In genomic region chr6:88113139-88113538, GRCm38 (mm10) we compare ENCODE assay signal across 7 mouse cellular contexts. TPM values are rescaled to one million over a fixed set of nuclear protein-coding genes. Genes with fewer than 3 reads are reported as not detected.
A peak's percentile ranks its signal among the peaks of the same experiment; 100 is the strongest.
DNase-seq lines count a peak whose midpoint lies in the region; ATAC-seq and TF ChIP-seq lines count a peak whose summit lies in the region.

No protein-coding gene starts in this region.

- H3K4me3 ChIP-seq in ES-E14 (ENCODE audit: insufficient read depth in 1 of 2, low read depth in 1 of 2, low read length in 2 of 2, poor library complexity in 1 of 2, severe bottlenecking in 1 of 2) = no peak overlapping the region
- H3K4me3 ChIP-seq in bone marrow macrophage, adult 2 months (ENCODE audit: insufficient read depth, low read length) = no peak overlapping the region
- H3K4me3 ChIP-seq in embryonic facial prominence, embryonic 15.5 days (replicated peaks) = no peak overlapping the region
- H3K4me3 ChIP-seq in layer of hippocampus, adult 2 months = no peak overlapping the region
- no peak overlapping the region for H3K4me3 ChIP-seq in lung, postnatal 0 days (ENCODE audit: low read depth, low read length)

- peaks cover 0 to 13% of the 10 kb centered on the region in 2 experiments; a peak in 1 of 4 replicates for H3K4me1 ChIP-seq in ES-E14 (ENCODE audit: control insufficient read depth in 2 of 2, insufficient read depth in 2 of 2, low read length in 2 of 2, poor library complexity in 1 of 2)
- peaks cover 21% of the 10 kb centered on the region for H3K4me1 ChIP-seq in bone marrow macrophage, adult 2 months (ENCODE audit: control insufficient read depth, insufficient read depth, low read length)
- H3K4me1 ChIP-seq in embryonic facial prominence, embryonic 15.5 days = peaks cover 32% of the 10 kb centered on the region
- H3K4me1 ChIP-seq in lung, postnatal 0 days (ENCODE audit: insufficient read depth, low read depth, low read length) = no peaks in the 10 kb centered on the region

- 27% methylated on average over 7 of the region's 7 CpGs for WGBS in embryonic facial prominence, embryonic 15.5 days
- WGBS in lung, postnatal 0 days = 25% methylated on average over 7 of the region's 7 CpGs

- TF ChIP-seq POLR2A in bone marrow macrophage, adult 2 months (IDR thresholded peaks at IDR 0.05; ENCODE audit: borderline replicate concordance, low read depth, low read length) = no peak

- no peaks in the 10 kb centered on the region for H3K27me3 ChIP-seq in embryonic facial prominence, embryonic 15.5 days
- H3K27me3 ChIP-seq in lung, postnatal 0 days (replicated peaks; ENCODE audit: insufficient read depth, low read length) = no peaks in the 10 kb centered on the region

- no peak overlapping the region for H3K27ac ChIP-seq in ES-E14 (ENCODE audit: insufficient read depth, low read depth, low read length, poor library complexity, severe bottlenecking)
- H3K27ac ChIP-seq in bone marrow macrophage, adult 2 months (ENCODE audit: insufficient read depth, low read depth, low read length) = no peak overlapping the region
- H3K27ac ChIP-seq in embryonic facial prominence, embryonic 15.5 days (replicated peaks) = 0 out of 2 replicates have a peak overlapping the region, but pooled peaks have one; percentile 76
- no peak overlapping the region for H3K27ac ChIP-seq in layer of hippocampus, adult 2 months
- no peak overlapping the region for H3K27ac ChIP-seq in lung, postnatal 0 days (ENCODE audit: low read length)

- in situ Hi-C loops in ES-E14 (cut with MboI; ENCODE audit: low sequenced_read_pairs in 2 of 2, unreplicated experiment in 2 of 2) = no loop called here

- H3K4me2 ChIP-seq in embryonic facial prominence, embryonic 15.5 days (replicated peaks) = no peak overlapping the region; the same call in 1 of the 2 replicates
- no peak overlapping the region for H3K4me2 ChIP-seq in lung, postnatal 0 days (replicated peaks; ENCODE audit: low read depth, low read length)

- intact Hi-C loops in heart, postnatal 36 days (cut with DNase I) = loop anchor here (1.0 to 5.0 kb wide), 3 partner anchors 129 to 389 kb away; no protein-coding TSS in a partner anchor

- peak; percentile 97 for TF ChIP-seq CTCF in bone marrow macrophage, adult 2 months (IDR thresholded peaks at IDR 0.05; ENCODE audit: low read depth, low read length)
- TF ChIP-seq CTCF in layer of hippocampus, adult 2 months (conservative IDR thresholded peaks at IDR 0.05) = peak; percentile 96
- TF ChIP-seq CTCF in lung, postnatal 0 days (IDR thresholded peaks at IDR 0.05) = peak; percentile 91

- TF ChIP-seq EP300 in lung, postnatal 0 days (IDR thresholded peaks at IDR 0.05) = no peak

- no peaks in the 10 kb centered on the region for H3K36me3 ChIP-seq in ES-E14 (ENCODE audit: control insufficient read depth, insufficient read depth, low read length, poor library complexity, severe bottlenecking)
- no peaks in the 10 kb centered on the region for H3K36me3 ChIP-seq in embryonic facial prominence, embryonic 15.5 days
- H3K36me3 ChIP-seq in lung, postnatal 0 days (ENCODE audit: insufficient read depth, low read length) = no peaks in the 10 kb centered on the region

- H3K9me3 ChIP-seq in ES-E14 (ENCODE audit: control insufficient read depth, insufficient read depth, low read depth, low read length) = no peaks in the 10 kb centered on the region
- H3K9me3 ChIP-seq in embryonic facial prominence, embryonic 15.5 days (replicated peaks) = no peaks in the 10 kb centered on the region
- H3K9me3 ChIP-seq in lung, postnatal 0 days (ENCODE audit: low read length) = no peaks in the 10 kb centered on the region

- no peak for ATAC-seq in embryonic facial prominence, embryonic 15.5 days (ENCODE audit: insufficient number of reproducible peaks, low FRiP score, low TSS enrichment, low read depth)
- peak; percentile 71 for ATAC-seq in lung, postnatal 0 days

- H3K9ac ChIP-seq in ES-E14 (ENCODE audit: insufficient read depth, low read depth, low read length, poor library complexity, severe bottlenecking) = no peak overlapping the region
- no peak overlapping the region for H3K9ac ChIP-seq in embryonic facial prominence, embryonic 15.5 days
- H3K9ac ChIP-seq in lung, postnatal 0 days (replicated peaks; ENCODE audit: low read depth) = no peak overlapping the region

- DNase-seq in ES-E14 (ENCODE audit: low read depth, low spot score) = peak; percentile 63
- peak; percentile 63 for DNase-seq in heart, postnatal 36 days
- DNase-seq in layer of hippocampus, adult 2 months (ENCODE audit: low spot score in 2 of 2) = peak; percentile 41 to 76
- peak; percentile 81 for DNase-seq in lung, postnatal 0 days (ENCODE audit: low spot score)
- peak; percentile 88 for DNase-seq in retina, embryonic 14.5 days (ENCODE audit: low spot score)

TF ChIP-seq in ES-E14, 5 proteins besides CTCF, POLR2A, EP300 and RAD21:
- TF ChIP-seq CHD2 (IDR thresholded peaks at IDR 0.05; ENCODE audit: low read depth, low read length) = no peak
- TF ChIP-seq ZC3H11A (IDR thresholded peaks at IDR 0.05; ENCODE audit: borderline replicate concordance, low read depth, low read length) = peak; percentile 61; the same call in 1 of the 2 replicates
- no peak for TF ChIP-seq MAFK (IDR thresholded peaks at IDR 0.05; ENCODE audit: insufficient read depth, low read depth, low read length)
- TF ChIP-seq ZNF384 (IDR thresholded peaks at IDR 0.05; ENCODE audit: low read depth, low read length) = no peak
- no peak for TF ChIP-seq HCFC1 (IDR thresholded peaks at IDR 0.05; ENCODE audit: borderline replicate concordance, insufficient read depth, low read length)

RNA-seq across cellular contexts. Expression of gene Rpn1, which starts 28.9 kb away (rescaled TPM):
- 376 and 602 TPM in 2 replicates for total RNA-seq in ES-E14 (2012; rRNA removed)
- 148 and 185 TPM in 2 replicates for polyA plus RNA-seq in bone marrow macrophage, adult 2 months (2012; ENCODE audit: insufficient read depth, insufficient read length, missing spikeins)
- polyA plus RNA-seq in embryonic facial prominence, embryonic 15.5 days (2015; fragmentation: Nextera tagmentation; extraction: Ambion mirVana) = 376 and 384 TPM in 2 replicates
- 100 to 1,000 TPM in 1 of 2 experiments, 10 to 100 TPM in 1; 95.1 to 102 TPM for total RNA-seq in heart, postnatal 36 days (2021)
- total RNA-seq in layer of hippocampus, adult 2 months (2021) = 100 to 1,000 TPM; 163 to 174 TPM
- polyA plus RNA-seq in lung, postnatal 0 days (2015; fragmentation: Nextera tagmentation; extraction: Ambion mirVana) = 209 and 226 TPM in 2 replicates
